ENCODE assay signal across 8 mouse cellular contexts in genomic region chr12:69682788-69683419, GRCm38 (mm10). TPM values are rescaled to one million over a fixed set of nuclear protein-coding genes. Genes with fewer than 3 reads are reported as not detected.
DNase-seq lines count a peak whose midpoint lies in the region; ATAC-seq and TF ChIP-seq lines count a peak whose summit lies in the region.

No protein-coding gene starts in this region.

- peaks cover 5% of the 10 kb centered on the region; the same call in 1 of the 2 replicates for H3K4me1 ChIP-seq in kidney, adult 2 months (ENCODE audit: control insufficient read depth, insufficient read depth, low read length)
- peaks cover 8% of the 10 kb centered on the region; the same call in 1 of the 2 replicates for H3K4me1 ChIP-seq in heart, embryonic 10.5 days
- peaks cover 3 to 15% of the 10 kb centered on the region in 2 experiments; a peak in 3 of 4 replicates for H3K4me1 ChIP-seq in liver, embryonic 14.5 days (replicated peaks; ENCODE audit: control insufficient read depth in 2 of 2, insufficient read depth in 2 of 2, low read length in 1 of 2)
- H3K4me1 ChIP-seq in stomach, embryonic 14.5 days (ENCODE audit: control insufficient read depth, insufficient read depth, low read length), result peaks cover 14% of the 10 kb centered on the region; the same call in 1 of the 2 replicates

- H3K27me3 ChIP-seq in kidney, adult 2 months (replicated peaks; ENCODE audit: control insufficient read depth, insufficient read depth, low read length), result no peaks in the 10 kb centered on the region
- H3K27me3 ChIP-seq in heart, embryonic 10.5 days (ENCODE audit: insufficient read depth, poor library complexity, severe bottlenecking), result no peaks in the 10 kb centered on the region
- H3K27me3 ChIP-seq in liver, embryonic 14.5 days (ENCODE audit: control insufficient read depth, insufficient read depth, low read length), result no peaks in the 10 kb centered on the region
- no peaks in the 10 kb centered on the region for H3K27me3 ChIP-seq in stomach, embryonic 14.5 days (ENCODE audit: control insufficient read depth, insufficient read depth, low read length)

- no peaks in the 10 kb centered on the region for H3K9me3 ChIP-seq in heart, embryonic 10.5 days
- H3K9me3 ChIP-seq in liver, embryonic 14.5 days (ENCODE audit: control insufficient read depth, low read length), result no peaks in the 10 kb centered on the region
- H3K9me3 ChIP-seq in stomach, embryonic 14.5 days (ENCODE audit: control insufficient read depth, low read depth, low read length), result no peaks in the 10 kb centered on the region

- H3K4me2 ChIP-seq in liver, embryonic 14.5 days (ENCODE audit: low read depth), result peak overlapping the region; percentile 74
- peak overlapping the region; percentile 48 for H3K4me2 ChIP-seq in stomach, embryonic 14.5 days (replicated peaks; ENCODE audit: low read depth, low read length)

- peak overlapping the region; percentile 62 for H3K27ac ChIP-seq in kidney, adult 2 months (ENCODE audit: insufficient read depth, low read depth, low read length)
- peak overlapping the region; percentile 97; the same call in 1 of the 2 replicates for H3K27ac ChIP-seq in heart, embryonic 10.5 days
- peak overlapping the region; percentile 28 for H3K27ac ChIP-seq in liver, embryonic 14.5 days
- H3K27ac ChIP-seq in stomach, embryonic 14.5 days (ENCODE audit: low read length), result no peak overlapping the region

- 0 out of 2 replicates have a peak overlapping the region, but pooled peaks have one; percentile 28 for H3K4me3 ChIP-seq in kidney, adult 2 months (ENCODE audit: insufficient read depth, low read depth, low read length)
- peak overlapping the region; percentile 96 for H3K4me3 ChIP-seq in heart, embryonic 10.5 days
- peak overlapping the region; percentile 45 to 95; a peak in 3 of 4 replicates for H3K4me3 ChIP-seq in liver, embryonic 14.5 days (ENCODE audit: insufficient read depth in 1 of 2, low read depth in 2 of 2, low read length in 2 of 2)
- H3K4me3 ChIP-seq in stomach, embryonic 14.5 days (ENCODE audit: low read depth, low read length), result peak overlapping the region; percentile 87; the same call in 1 of the 2 replicates

- no peak for TF ChIP-seq POLR2A in kidney, adult 2 months (IDR thresholded peaks at IDR 0.05; ENCODE audit: low read depth, low read length)

- TF ChIP-seq CTCF in kidney, adult 2 months (conservative IDR thresholded peaks at IDR 0.05; ENCODE audit: insufficient read depth, insufficient read length, low read depth, low read length), result no peak
- TF ChIP-seq CTCF in liver, embryonic 14.5 days (IDR thresholded peaks at IDR 0.05; ENCODE audit: low read depth), result no peak

- 34% methylated on average over 14 of the region's 14 CpGs for WGBS in kidney, adult 2 months
- 47% methylated on average over 14 of the region's 14 CpGs for WGBS in heart, embryonic 10.5 days
- 44% methylated on average over 14 of the region's 14 CpGs for WGBS in liver, embryonic 14.5 days (ENCODE audit: insufficient replicate concordance)
- WGBS in stomach, embryonic 14.5 days, result 41% methylated on average over 14 of the region's 14 CpGs

- no peak for TF ChIP-seq EP300 in liver, embryonic 14.5 days (IDR thresholded peaks at IDR 0.05; ENCODE audit: low read depth)

- no peaks in the 10 kb centered on the region for H3K36me3 ChIP-seq in kidney, adult 2 months (ENCODE audit: control insufficient read depth, insufficient read depth, low read length)
- no peaks in the 10 kb centered on the region for H3K36me3 ChIP-seq in heart, embryonic 10.5 days
- H3K36me3 ChIP-seq in liver, embryonic 14.5 days (replicated peaks; ENCODE audit: control insufficient read depth, insufficient read depth, low read depth), result no peaks in the 10 kb centered on the region
- H3K36me3 ChIP-seq in stomach, embryonic 14.5 days (ENCODE audit: control insufficient read depth, insufficient read depth, low read length), result no peaks in the 10 kb centered on the region

- DNase-seq in kidney, adult 2 months, result peak; percentile 26
- DNase-seq in kidney, postnatal 4 days, result no peak
- DNase-seq in Muller cell, postnatal 12 days (ENCODE audit: inconsistent ontology term), result peak; percentile 26
- DNase-seq in heart, embryonic 10.5 days (ENCODE audit: low spot score), result no peak
- peak in 1 of 3 experiments; percentile 24 for DNase-seq in liver, embryonic 14.5 days (ENCODE audit: low read depth in 3 of 3, low spot score in 3 of 3)
- no peak for DNase-seq in layer of hippocampus, adult 8-10 months (ENCODE audit: low spot score in 2 of 2)
- no peak for DNase-seq in left cerebral cortex, adult 8-10 months (ENCODE audit: low spot score in 2 of 2)

- no peak for ATAC-seq in liver, embryonic 14.5 days (ENCODE audit: insufficient read depth)
- no peak for ATAC-seq in stomach, embryonic 14.5 days (ENCODE audit: insufficient number of reproducible peaks, insufficient read depth, low FRiP score, low read depth)

- H3K9ac ChIP-seq in liver, embryonic 14.5 days (replicated peaks), result peak overlapping the region; percentile 87
- H3K9ac ChIP-seq in stomach, embryonic 14.5 days (replicated peaks; ENCODE audit: low read depth, low read length), result no peak overlapping the region

RNA-seq across cellular contexts. Expression of gene Sos2, which starts 1.3 kb away (rescaled TPM):
- polyA plus RNA-seq in kidney, adult 2 months (2012; rRNA removed), result 28.5 and 28.8 TPM in 2 replicates
- 5.6 and 6.8 TPM in 2 replicates for polyA plus RNA-seq in heart, embryonic 10.5 days (2016; fragmentation: Nextera tagmentation; extraction: Ambion mirVana)
- 6.9 and 7.6 TPM in 2 replicates for polyA plus RNA-seq in liver, embryonic 14.5 days (2012; rRNA removed)
- polyA plus RNA-seq in liver, embryonic 14.5 days (2014; fragmentation: Nextera tagmentation; extraction: Ambion mirVana), result 3.6 and 3.7 TPM in 2 replicates
- polyA plus RNA-seq in stomach, embryonic 14.5 days (2014; fragmentation: Nextera tagmentation; extraction: Ambion mirVana), result 14.3 and 15.0 TPM in 2 replicates
- 10 to 100 TPM; 33.4 to 47.2 (median 39.8) TPM for total RNA-seq in layer of hippocampus, adult 8-10 months (2022)
- 10 to 100 TPM; 33.1 to 42.4 (median 36.6) TPM for total RNA-seq in left cerebral cortex, adult 8-10 months (2022)

RNA-seq across cellular contexts. Expression of gene L2hgdh, which starts 41.8 kb away (rescaled TPM):
- 27.2 and 35.5 TPM in 2 replicates for polyA plus RNA-seq in kidney, adult 2 months (2012; rRNA removed)
- polyA plus RNA-seq in heart, embryonic 10.5 days (2016; fragmentation: Nextera tagmentation; extraction: Ambion mirVana), result 17.8 and 20.3 TPM in 2 replicates
- polyA plus RNA-seq in liver, embryonic 14.5 days (2012; rRNA removed), result 5.4 and 7.5 TPM in 2 replicates
- polyA plus RNA-seq in liver, embryonic 14.5 days (2014; fragmentation: Nextera tagmentation; extraction: Ambion mirVana), result 9.3 and 11.6 TPM in 2 replicates
- polyA plus RNA-seq in stomach, embryonic 14.5 days (2014; fragmentation: Nextera tagmentation; extraction: Ambion mirVana), result 18.3 and 19.6 TPM in 2 replicates
- 10 to 100 TPM; 15.5 to 24.9 (median 18.6) TPM for total RNA-seq in layer of hippocampus, adult 8-10 months (2022)
- total RNA-seq in left cerebral cortex, adult 8-10 months (2022), result 10 to 100 TPM; 16.7 to 19.2 (median 18.5) TPM

RNA-seq across cellular contexts. Expression of gene Atp5s, which starts 41.8 kb away (rescaled TPM):
- polyA plus RNA-seq in kidney, adult 2 months (2012; rRNA removed), result 18.6 and 20.2 TPM in 2 replicates
- polyA plus RNA-seq in heart, embryonic 10.5 days (2016; fragmentation: Nextera tagmentation; extraction: Ambion mirVana), result 27.6 and 33.2 TPM in 2 replicates
- polyA plus RNA-seq in liver, embryonic 14.5 days (2012; rRNA removed), result 8.1 and 12.0 TPM in 2 replicates
- 20.7 and 22.0 TPM in 2 replicates for polyA plus RNA-seq in liver, embryonic 14.5 days (2014; fragmentation: Nextera tagmentation; extraction: Ambion mirVana)
- 33.6 and 37.2 TPM in 2 replicates for polyA plus RNA-seq in stomach, embryonic 14.5 days (2014; fragmentation: Nextera tagmentation; extraction: Ambion mirVana)
- 10 to 100 TPM; 26.9 to 35.8 (median 30.0) TPM for total RNA-seq in layer of hippocampus, adult 8-10 months (2022)
- total RNA-seq in left cerebral cortex, adult 8-10 months (2022), result 10 to 100 TPM; 27.7 to 33.8 (median 30.7) TPM

Comparison
In these comparisons a context has a peak if more than half of its experiments do, and no peak if none do; other contexts are left out.
1. DNase-seq: peak in kidney, adult 2 months (single experiment) and Muller cell, postnatal 12 days (single experiment); none in kidney, postnatal 4 days (0 of 2), heart, embryonic 10.5 days (single experiment), layer of hippocampus, adult 8-10 months (0 of 2) and left cerebral cortex, adult 8-10 months (0 of 2).
2. H3K4me3 ChIP-seq: peak in every context shown above with its lines; median percentile 96 in heart, embryonic 10.5 days; 87 in stomach, embryonic 14.5 days; 70 in liver, embryonic 14.5 days; 28 in kidney, adult 2 months.